Mouse (Mus musculus): ENCODE results near the gene Gtf3c1.

Gtf3c1 gene

GRCm38 (mm10) chr7:125618016-125618415, 89.6 kb downstream of the Gtf3c1 start:
- DNase-seq (ENCODE audit: low spot score) = no peak

DNA sequence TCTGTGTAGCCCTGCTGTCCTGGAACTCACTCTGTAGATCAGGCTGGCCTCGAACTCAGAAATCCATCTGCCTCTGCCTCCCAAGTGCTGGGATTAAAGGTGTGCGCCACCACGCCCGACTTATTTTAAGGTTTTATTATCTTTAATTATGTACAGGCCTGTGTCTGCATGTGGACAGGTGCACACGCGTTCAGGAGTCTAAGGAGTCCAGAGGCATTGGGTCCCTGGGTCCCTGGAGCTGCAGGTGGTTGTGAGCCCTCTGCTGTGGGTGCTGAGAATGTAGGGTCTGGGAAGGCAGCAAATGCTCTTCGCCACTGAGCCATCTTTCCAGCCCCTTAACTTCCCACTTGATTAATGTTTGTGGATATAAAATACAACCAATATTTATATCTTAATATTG, 92.1 kb downstream of the Gtf3c1 start:
- no peak for DNase-seq (ENCODE audit: low spot score)

GRCm38 (mm10) chr7:125613579-125613978, 94.0 kb downstream of the Gtf3c1 start:
- DNase-seq (ENCODE audit: low spot score) = no peak

GRCm38 (mm10) chr7:125608183-125608688, 99.3 kb downstream of the Gtf3c1 start:
- no peak for DNase-seq (ENCODE audit: low spot score)

GRCm38 (mm10) chr7:125607384-125608182, 100.0 kb downstream of the Gtf3c1 start:
- no peak for DNase-seq (ENCODE audit: low spot score)

DNA sequence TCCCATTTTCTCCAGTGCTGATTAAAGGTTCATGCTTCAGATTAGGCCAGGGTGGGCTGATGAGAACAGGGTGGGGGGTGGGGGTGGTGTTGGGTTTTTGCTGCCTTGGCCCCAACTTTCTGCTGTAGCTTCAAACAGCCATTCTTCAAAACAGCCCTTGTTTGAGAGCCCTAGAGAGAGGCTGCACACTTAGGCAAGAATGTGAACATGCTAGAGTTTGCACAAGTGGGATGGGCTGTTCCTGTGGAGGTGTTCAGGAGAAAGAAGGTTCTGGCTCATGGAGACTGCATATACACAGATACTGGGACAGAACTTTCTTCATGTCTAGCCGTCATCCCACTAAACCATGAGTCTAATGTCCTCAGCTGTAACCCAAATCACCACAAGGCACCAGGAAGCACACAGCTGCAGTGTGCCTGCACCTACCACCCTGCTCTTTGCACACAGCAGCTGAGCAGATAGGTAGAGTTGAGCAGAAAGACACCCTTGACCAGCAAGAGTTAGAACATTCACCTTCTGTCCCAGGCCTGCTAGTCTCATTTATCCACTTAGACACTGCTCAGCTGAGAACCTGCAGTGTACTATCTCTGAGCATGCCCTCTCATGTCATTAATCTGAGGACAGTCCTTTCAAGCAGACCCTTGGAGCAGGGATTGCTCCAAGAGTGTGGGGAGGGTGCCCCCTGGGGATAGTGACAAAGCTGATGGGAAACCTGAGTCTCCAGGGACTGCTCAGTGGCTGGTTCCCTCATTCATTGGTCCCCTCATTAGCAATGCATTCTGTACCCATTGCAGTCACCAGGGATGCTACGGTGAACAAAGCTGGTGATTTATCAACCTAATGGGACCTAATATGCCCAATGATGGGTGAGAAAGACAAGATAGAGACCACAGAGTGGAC, 101.1 kb downstream of the Gtf3c1 start:
- DNase-seq (ENCODE audit: low spot score) = no peak

DNA sequence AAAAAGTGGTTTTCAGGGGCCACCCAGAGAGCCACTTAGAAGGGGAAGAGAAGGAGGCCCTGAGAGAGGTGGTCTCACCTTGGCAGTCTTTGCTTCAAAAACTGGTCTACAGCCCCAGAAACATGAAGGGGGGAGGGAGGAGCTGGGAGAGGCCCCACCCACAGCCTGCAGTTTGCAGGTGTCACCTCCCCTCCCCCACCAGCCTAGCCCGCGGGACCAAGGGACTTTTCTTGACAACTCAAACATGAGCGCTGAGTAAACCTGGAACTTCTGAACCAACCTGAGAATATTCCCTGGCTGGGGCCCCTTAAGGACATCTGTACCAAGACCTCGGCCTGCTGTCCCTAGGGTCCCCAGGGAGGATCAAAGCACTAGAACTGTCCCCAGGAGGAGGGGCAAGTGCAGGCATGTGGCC, 101.8 kb downstream of the Gtf3c1 start:
- DNase-seq (ENCODE audit: low spot score) = no peak

- DNase-seq (ENCODE audit: low spot score) = no peak
Observed at GRCm38 (mm10) chr7:125604362-125605319, 102.9 kb downstream of the Gtf3c1 start.

DNA sequence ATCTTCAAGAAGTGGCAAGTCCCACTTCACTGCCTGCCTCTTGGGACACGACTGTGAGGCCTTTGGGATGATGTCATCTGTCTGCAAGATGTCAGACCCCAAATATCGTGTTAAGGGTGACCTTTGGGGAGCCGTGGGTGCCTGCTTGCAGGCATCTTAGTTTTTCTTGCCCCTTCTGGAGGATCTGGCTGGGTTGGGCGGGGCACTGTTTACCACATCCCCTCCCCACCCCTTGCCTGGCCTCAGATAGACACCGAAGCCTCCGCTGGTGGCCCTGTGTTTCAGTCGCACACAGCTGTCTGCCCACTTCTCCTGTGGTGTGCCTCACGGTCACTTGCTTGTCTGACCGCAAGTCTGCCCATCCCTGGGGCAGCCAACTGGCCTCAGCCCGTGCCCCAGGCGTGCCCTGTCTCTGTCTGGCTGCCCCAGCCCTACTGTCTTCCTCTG, 104.4 kb downstream of the Gtf3c1 start, which contains the start of gene Il21r:
Gene Il21r, plus strand, starts transcription at position 245 of the 447 bp plus-strand sequence.
- no peak for DNase-seq (ENCODE audit: low spot score)

- no peak for DNase-seq (ENCODE audit: low spot score)
Observed at GRCm38 (mm10) chr7:125601821-125602448, 105.6 kb downstream of the Gtf3c1 start.

- DNase-seq (ENCODE audit: low spot score) = no peak
Observed at GRCm38 (mm10) chr7:125601280-125601670, 106.3 kb downstream of the Gtf3c1 start.

- DNase-seq (ENCODE audit: low spot score) = no peak
Observed at GRCm38 (mm10) chr7:125600612-125601279, 106.8 kb downstream of the Gtf3c1 start.

- no peak for DNase-seq (ENCODE audit: low spot score)
Observed at GRCm38 (mm10) chr7:125600136-125600535, 107.4 kb downstream of the Gtf3c1 start.

GRCm38 (mm10) chr7:125599373-125599973, 108.1 kb downstream of the Gtf3c1 start:
- no peak for DNase-seq (ENCODE audit: low spot score)

DNA sequence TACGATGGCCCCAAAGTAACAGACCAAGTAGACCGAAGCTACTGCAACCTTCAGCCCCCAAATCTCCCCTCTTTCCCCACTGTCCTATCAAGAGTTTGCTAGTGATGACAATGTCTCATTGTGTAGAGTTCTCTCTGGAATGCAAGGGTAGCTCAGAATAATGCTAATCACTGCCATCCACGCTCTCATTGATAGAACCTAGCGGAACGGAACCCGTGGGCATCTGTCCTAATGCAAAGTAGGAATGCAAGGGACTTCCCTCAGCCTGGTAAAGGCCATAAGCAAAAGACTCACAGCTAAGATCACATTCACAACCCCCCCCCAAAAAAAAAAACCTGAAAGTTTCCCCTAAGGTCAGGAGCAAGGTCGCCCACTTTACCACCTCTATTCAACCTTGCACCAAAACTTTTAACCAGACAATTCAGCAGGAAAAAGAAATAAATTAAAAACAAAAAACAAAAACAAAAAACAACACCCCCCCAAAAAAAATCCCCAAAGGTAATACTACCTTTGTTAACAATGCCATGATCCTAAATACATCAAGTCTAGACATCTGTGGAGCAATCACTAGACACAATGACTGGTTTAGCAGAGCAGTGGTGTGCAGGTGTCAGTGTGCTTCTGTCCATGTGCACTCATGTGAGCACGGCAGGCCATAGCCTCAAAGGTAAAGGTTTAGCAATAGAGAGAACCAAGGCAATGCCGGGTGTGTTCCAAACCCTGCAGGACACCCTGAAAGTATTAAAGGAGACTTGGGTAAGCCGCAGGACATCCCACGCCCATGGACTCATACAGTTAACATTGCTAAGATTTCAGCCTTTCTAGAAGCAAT, 109.8 kb downstream of the Gtf3c1 start:
- DNase-seq (ENCODE audit: low spot score) = no peak

- DNase-seq (ENCODE audit: low spot score) = no peak
Observed at GRCm38 (mm10) chr7:125597083-125597482, 110.5 kb downstream of the Gtf3c1 start.

GRCm38 (mm10) chr7:125596406-125596805, 111.2 kb downstream of the Gtf3c1 start:
- DNase-seq (ENCODE audit: low spot score) = no peak

GRCm38 (mm10) chr7:125593831-125594230, 113.7 kb downstream of the Gtf3c1 start:
- no peak for DNase-seq (ENCODE audit: low spot score)
